Mouse (Mus musculus) retina, postnatal 7 days (tissue): ENCODE data around the gene AU018091.
"Not testable (repeated sequence)": the region's sequence is repeated elsewhere in the genome, so short reads cannot be mapped to it uniquely, and the experiment has no call there.

Experiments used
- DNase-seq: peaks from one replicate; pipeline ENCODE4 v3.0.0-alpha.2; 2012; ENCODE audit warnings: low read depth, low spot score

The AU018091 gene

DNA sequence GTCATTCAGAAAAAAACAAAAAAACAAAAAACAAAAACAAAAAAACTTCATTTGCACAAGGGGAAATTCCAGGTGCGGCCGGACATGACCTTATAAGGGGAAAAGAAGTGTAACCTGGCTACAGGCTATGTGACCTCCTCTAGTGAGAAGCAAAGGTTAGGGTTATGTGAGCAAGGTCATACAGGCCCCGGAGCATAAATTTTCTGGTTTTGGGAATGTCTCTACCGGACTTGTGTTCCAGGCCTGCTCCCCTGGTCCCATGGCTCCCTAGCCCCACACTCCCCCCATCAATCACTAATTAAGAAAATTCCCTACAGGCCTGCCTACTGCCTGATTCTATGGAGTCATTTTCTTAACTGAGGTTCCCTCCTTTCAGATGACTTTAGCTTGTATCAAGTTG, 2.7 kb downstream of the AU018091 start:
- no peak for DNase-seq

DNA sequence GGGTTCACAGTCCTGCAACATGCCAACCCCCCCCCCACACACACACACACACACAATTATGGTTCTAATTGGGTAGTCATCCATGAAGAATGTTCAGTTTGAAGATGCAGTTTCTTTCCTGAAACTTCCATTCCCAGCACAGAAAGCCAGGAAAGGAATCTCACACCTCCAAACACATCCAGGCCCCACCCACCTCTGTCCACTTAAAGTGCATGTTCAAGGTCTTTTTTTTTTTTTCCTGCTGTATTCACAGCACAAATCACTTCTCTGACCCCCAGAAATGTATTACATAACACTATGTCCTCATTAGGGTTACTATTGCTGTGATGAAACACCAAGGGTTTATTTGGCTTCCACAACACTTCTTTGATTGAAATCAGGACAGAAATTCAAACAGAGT, 4.0 kb downstream of the AU018091 start:
- no peak for DNase-seq

DNA sequence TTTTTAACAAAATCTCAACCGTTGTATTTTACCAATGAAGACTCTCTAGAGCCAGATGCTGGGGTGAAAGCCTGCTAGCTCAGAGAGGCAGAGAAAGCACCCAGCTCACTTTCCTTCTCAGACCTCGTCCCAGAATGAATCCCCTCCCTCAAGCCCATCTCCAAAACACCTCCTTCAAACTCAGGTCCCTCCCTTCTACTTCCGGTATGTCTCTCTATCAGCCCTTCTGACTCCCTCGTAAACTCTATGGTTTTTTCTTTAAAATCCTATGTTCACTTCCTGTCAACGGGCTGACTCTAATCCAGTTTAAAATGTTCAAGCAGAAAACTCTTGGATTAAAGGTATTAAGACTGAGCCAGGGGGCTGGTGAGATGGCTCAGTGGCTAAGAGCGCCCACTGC, 4.6 kb downstream of the AU018091 start:
- DNase-seq, result no peak

DNA sequence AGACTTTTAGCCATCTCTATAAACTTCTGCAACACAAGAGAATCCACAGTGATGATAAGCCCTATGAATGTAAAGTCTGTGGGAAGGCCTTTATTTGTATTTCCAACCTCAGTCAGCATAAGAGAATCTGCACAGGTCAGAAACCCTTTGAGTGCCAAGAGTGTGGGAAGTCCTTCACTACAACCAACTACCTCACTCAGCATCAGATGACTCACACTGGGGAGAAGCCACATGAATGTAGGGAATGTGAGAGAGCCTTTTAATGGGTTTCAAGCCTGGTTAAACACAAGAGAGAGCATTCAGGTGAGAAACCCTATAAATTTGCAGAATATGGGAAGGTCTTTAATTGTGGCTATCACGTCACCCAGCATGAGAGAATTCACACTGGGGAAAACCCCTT, 18.6 kb downstream of the AU018091 start:
- no peak for DNase-seq

DNA sequence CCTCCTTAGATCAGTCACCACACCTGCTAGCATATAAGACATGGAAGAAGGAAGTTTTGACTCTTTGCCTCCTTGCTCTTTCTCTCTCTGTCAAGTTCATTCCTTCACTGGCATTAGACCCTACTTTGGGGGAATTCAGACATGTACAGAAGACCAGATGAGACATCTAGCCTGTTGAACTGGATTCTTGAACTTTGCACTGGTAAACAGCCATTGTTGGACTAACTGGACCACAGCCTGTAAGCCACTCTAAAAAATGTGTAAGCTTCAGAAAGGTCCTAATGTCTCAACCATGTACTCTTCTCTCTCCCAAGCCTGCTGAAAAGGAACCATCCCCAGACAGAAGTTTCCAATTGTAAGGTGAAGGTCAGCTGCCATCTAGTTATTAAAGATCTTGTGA, 22.9 kb downstream of the AU018091 start:
- DNase-seq, result no peak

DNA sequence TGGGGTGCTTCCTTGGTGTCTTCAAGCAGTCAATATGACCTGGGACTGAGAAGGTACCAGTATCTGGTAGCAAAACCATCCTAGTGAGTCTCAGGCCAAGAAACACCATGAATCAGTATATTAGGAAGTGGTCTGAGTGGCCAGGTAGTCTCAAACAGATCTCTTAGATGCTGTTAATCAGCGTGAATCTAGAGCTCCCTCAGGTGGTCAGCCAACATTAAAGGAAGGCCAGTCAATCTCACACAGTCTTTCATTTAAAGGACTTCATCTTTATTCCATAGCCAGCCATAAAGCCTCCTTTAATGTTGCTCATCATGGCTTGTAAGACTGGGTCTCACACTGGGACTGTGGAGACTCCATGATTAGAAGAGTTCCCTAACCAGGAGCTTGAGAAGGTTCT, 25.7 kb downstream of the AU018091 start:
- DNase-seq, result no peak

DNA sequence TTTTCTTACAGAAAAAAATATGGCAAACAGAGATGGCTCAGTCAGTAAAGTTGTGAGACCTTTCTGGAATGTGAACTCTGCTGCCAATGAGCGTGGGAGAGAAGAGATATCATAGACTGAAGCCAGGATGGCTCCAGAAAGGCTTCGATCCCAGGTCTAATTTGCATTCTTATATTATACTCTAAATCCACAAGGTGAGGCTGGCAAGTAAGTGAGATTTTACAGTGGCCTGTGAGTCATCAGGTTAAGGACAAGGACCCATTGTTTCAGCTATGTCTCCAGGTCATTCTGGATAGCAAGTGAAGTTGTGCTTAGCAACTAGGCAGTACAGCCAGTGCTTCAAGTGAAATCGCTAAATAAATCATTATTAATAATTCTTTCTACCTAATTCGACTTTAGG, 33.4 kb downstream of the AU018091 start:
- DNase-seq, result no peak

DNA sequence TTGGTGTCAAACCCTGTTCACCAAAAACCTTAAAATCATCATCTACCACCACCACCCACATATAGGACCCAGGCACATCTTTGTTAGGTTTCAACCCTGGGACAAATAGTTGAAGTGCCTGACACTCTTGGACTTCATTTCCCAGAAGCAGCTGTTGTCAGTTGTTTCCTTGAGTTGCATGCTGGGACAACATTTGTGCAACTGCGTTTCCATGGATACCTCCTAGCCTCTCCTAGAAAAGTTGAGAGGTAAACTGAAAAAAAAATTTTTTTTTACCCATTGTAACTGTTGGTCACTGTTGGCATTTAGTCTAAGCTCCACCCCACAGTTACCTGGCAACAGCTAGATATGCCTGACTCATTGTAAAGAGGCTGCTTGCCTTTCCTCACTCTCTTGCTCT, 34.3 kb downstream of the AU018091 start:
- DNase-seq, result no peak

DNA sequence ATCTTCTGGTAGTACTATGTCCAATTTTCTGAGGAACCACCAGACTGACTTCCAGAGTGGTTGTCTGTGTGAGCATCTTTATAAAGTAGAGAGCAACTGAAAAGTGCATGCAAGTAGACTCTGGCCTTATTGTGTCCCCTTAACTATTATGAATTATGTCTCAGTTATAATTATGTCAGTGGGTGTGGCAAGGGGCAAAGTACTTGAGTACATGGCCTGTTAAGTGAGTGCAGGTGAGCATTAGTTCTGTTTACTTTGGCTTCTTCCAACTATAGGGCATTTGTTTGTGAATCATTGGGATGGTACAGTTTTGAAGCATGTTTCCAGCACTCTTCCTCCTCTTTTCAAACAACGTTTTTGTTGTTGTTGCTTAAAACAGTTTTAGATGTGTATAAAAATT, 38.7 kb downstream of the AU018091 start:
- no peak for DNase-seq

DNA sequence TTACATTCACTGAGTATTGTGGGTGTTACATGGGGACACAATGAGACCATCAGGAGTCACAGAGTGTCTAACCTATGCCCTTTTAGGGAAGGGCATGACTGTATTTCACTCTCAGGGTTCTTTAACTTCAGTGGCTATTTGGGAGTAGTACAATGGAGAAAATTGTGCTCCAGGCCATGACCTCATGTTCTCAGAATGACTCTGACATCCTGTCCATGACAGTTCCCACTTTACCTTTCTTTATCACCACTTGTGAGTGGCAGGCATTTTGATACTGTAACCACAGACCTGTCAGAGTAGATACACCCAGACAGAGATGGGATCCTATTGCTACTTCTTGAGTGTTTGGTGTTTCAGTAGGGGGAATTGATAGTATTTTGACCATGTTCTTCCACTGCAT, 40.4 kb downstream of the AU018091 start:
- DNase-seq, result not testable (repeated sequence)

DNA sequence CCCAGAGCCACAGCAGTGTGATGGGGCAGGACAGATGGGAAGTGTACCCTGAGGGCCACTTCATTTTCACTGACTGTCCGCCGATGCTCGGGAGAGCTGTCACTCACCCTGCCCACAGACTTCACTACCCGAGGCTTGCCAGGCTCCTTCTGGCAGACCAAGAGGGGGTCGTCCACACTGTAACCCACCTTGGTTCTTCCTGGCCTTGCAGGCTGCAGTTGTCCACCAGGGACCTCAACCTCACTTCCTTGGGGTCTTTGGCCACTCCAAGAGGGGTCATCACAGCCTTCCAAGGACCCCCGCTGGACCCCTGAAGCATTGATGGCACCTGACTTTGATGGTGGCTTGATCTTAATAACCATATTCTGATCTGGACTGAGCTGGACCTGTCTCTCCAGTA, 57.8 kb downstream of the AU018091 start:
- DNase-seq, result not testable (repeated sequence)

DNA sequence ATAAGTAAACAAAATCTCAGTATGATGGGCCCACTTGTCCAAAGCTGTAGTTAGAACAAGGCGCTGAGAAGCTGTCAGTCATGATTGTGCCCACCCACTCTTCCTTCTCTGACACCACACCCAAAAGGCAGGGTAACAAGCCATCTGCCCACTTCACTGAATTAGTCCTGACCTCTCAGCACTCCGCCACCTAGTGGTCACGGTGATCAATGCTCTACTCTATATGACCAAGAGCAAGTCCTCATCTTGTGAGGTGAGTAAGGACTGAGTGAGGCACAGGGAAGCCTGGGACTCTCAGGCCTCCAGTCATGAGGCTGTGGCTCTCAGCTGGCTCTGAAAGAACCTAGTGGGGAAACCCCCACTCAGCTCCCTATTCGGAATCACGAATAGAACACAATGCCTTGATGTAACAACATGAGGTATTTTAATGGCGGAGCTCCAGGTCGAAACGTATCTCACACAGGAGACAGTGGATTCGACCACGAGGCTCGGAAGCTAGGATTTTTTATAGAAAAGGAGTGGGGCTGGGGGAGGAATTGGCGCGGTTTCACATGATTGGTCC, 62.4 kb downstream of the AU018091 start:
- not testable (repeated sequence) for DNase-seq
